Mouse (Mus musculus): ENCODE data around the gene Olfr1274-ps.
"Not testable (repeated sequence)": the region's sequence is repeated elsewhere in the genome, so short reads cannot be mapped to it uniquely, and the experiment has no call there.

The Olfr1274-ps gene

GRCm38 (mm10) chr2:90398633-90399107 is at the start of gene Olfr1274-ps:
Gene Olfr1274-ps (plus strand): TSS chr2:90398683.
- not testable (repeated sequence) for DNase-seq (ENCODE audit: low read depth, low spot score)

GRCm38 (mm10) chr2:90351047-90351446 is 47.4 kb upstream of the Olfr1274-ps start:
- DNase-seq (ENCODE audit: low read depth, low spot score): not testable (repeated sequence)

- not testable (repeated sequence) for DNase-seq (ENCODE audit: low read depth, low spot score)
Measured at GRCm38 (mm10) chr2:90351540-90351939, 46.9 kb upstream of the Olfr1274-ps start.

GRCm38 (mm10) chr2:90359229-90359628 is 39.3 kb upstream of the Olfr1274-ps start:
- DNase-seq (ENCODE audit: low read depth, low spot score): not testable (repeated sequence)

GRCm38 (mm10) chr2:90360199-90360598 is 38.3 kb upstream of the Olfr1274-ps start:
- DNase-seq (ENCODE audit: low read depth, low spot score): not testable (repeated sequence)

DNA sequence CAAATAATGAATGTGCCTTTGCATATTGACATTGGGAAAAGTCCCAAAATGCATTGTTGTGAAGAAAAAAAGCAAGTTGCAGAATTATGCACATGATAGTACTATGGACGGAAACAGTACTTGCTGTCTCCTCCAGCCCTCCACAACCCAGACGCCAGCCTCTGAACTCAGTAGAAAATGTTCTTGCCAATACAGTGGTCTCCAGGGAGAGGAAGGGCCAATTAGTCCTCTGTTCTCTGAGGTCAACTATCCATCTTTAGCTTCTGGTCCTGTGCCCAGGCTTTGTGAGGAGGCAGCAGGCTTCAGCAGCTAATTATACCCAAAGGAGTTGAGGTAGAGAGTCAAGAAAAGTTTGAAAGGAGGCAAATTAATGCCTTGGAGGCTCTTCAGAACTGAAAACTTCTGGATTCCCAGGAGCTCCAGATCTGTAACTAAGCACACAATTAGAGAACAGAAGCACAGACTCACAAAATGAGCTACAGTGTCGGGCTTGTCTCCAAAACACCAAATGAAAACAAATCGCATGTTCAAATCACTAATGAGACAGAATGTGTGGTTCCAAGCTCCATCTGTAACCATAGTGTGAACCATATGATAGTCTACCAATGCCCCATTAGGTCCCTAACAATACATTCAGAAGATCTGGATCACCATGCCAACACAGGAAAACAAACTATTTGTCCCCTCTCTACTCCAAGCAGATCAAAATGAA is 15.8 kb downstream of the Olfr1274-ps start:
- not testable (repeated sequence) for DNase-seq (ENCODE audit: low read depth, low spot score)

DNA sequence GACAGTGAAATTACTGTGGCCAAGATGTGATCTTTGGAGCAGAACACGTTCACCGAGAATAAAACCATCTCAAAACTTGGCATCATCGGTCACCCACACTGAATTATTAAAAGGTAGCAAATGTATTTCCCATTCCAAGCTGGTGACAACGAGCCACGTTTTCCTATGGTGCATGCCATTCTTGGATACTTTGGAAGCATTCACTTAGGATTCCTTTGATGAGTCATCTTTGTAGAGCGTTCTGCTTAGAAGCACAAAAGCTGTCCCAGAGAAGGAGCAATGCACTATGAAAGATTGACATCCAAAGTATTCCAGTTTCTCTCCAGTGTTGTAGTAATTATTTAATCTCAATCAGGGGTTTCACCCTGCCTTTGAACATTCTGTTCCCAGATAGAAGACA is 23.8 kb downstream of the Olfr1274-ps start:
- not testable (repeated sequence) for DNase-seq (ENCODE audit: low read depth, low spot score)

GRCm38 (mm10) chr2:90424937-90425336 is 26.5 kb downstream of the Olfr1274-ps start:
- DNase-seq (ENCODE audit: low read depth, low spot score): not testable (repeated sequence)

DNA sequence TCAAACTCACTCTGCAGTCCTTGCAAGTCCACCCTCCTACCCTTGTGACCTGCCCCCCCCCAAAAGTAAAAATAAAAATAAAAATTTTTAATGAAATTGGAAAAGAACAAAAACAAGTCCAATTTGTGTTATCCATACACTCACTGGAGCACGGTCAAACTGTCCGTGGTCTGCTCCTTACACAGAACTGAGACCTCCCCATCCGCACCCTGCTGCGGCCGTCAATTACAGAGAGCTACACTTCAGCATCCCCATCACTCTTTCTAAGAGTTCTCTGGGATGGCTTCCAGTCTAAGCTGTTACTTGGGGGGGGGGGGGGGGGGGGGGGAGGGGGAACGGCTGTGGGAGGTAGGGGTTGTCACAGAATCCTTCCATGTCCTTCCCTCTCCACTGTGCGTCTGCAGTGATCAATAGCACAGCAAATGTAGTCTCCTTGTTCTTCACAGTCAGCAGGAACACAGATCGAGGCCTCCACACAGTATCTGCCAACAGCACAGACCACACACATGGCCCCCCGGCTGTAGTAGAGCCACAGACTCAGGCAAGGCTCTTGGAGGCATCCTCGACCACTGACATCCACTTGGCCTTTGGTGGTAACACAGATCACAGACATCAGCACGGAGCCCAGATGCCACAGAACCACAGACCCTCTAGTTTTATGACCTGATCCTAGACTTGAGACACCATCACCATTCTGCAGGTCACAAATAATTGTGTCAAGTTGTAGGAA is 30.7 kb downstream of the Olfr1274-ps start:
- not testable (repeated sequence) for DNase-seq (ENCODE audit: low read depth, low spot score)

GRCm38 (mm10) chr2:90429782-90430181 is 31.3 kb downstream of the Olfr1274-ps start:
- not testable (repeated sequence) for DNase-seq (ENCODE audit: low read depth, low spot score)

- DNase-seq (ENCODE audit: low read depth, low spot score): not testable (repeated sequence)
Measured at GRCm38 (mm10) chr2:90437453-90437852, 39.0 kb downstream of the Olfr1274-ps start.

DNA sequence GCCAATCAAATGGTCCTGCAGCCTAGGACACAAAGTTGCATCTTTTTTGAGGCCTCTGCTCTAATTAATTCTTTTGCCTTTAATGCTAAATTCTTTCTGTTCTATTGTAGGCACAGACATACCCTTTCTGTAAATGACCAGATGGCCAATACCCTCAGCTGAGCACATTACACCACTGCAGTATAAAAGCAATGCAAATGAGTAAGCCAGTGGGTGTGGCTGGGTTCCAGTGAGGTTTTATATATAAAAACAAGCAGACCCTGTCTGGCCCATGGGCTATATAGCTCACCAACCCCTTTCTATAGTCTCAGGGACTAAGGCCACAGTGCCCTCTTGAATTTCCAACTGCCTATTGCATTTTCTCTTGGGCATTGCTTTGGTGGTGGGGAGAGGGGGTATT is 41.7 kb downstream of the Olfr1274-ps start:
- DNase-seq (ENCODE audit: low read depth, low spot score): not testable (repeated sequence)

- DNase-seq (ENCODE audit: low read depth, low spot score): not testable (repeated sequence)
Measured at GRCm38 (mm10) chr2:90441811-90442210, 43.3 kb downstream of the Olfr1274-ps start.

DNA sequence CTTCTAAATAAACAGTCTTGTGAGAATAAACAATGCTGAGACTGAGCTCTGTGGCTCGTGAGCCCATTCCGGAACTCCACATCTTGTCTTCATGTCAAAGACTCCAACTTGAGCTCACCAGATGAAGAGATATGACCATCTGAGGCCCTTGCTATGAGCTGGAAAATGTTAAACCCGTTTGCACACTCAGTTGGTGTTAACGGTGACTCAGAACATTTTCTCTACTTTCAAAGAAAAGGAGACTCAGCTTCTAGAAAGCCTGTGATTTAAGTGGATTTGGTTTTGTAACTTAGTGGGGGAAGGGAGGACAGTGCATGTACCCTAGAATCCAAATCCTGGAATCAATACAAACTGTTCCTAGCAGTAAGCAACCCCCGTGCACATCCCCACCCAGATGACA is 45.3 kb downstream of the Olfr1274-ps start:
- no peak for DNase-seq (ENCODE audit: low read depth, low spot score)

GRCm38 (mm10) chr2:90448967-90449740 is 50.7 kb downstream of the Olfr1274-ps start:
- DNase-seq (ENCODE audit: low read depth, low spot score): no peak

GRCm38 (mm10) chr2:90452380-90452779 is 53.9 kb downstream of the Olfr1274-ps start:
- DNase-seq (ENCODE audit: low read depth, low spot score): no peak

All from WW6 (cell line).